Mouse (Mus musculus): Measurements from ENCODE around the gene Fgd1. TPM values are rescaled to one million over a fixed set of nuclear protein-coding genes. Genes with fewer than 3 reads are reported as not detected.

The Fgd1 gene
- polyA plus RNA-seq, 1 experiment = 2.4 TPM

GRCm38 (mm10) chrX:151054489-151054888 lies 8.5 kb downstream of the Fgd1 start:
- WGBS = 86% methylated on average over 5 of the region's 6 CpGs
- TF ChIP-seq POLR2A (IDR thresholded peaks at IDR 0.05; ENCODE audit: low read depth, low read length) (no peak), CTCF (IDR thresholded peaks at IDR 0.05; ENCODE audit: extremely low read depth, insufficient read depth, insufficient read length, insufficient replicate concordance) (no peak)
- Histone ChIP-seq H3K27ac (ENCODE audit: insufficient read depth, low read length) (no peak overlapping the region), H3K27me3 (ENCODE audit: control insufficient read depth, insufficient read depth, low read length) (no peaks in the 10 kb centered on the region), H3K4me3 (ENCODE audit: extremely low read depth, insufficient read depth, insufficient read length) (no peak overlapping the region), H3K36me3 (ENCODE audit: control insufficient read depth, insufficient read depth, low read length) (no peaks in the 10 kb centered on the region), H3K4me1 (ENCODE audit: control insufficient read depth, insufficient read depth, insufficient read length) (no peaks in the 10 kb centered on the region)
- no peak for DNase-seq (ENCODE audit: low read depth in 1 of 2, low spot score in 2 of 2)

GRCm38 (mm10) chrX:151055559-151055958 lies 9.6 kb downstream of the Fgd1 start:
- WGBS = 36% methylated on average over 1 of the region's 1 CpGs
- Histone ChIP-seq H3K4me3 (ENCODE audit: extremely low read depth, insufficient read depth, insufficient read length) (no peak overlapping the region), H3K4me1 (ENCODE audit: control insufficient read depth, insufficient read depth, insufficient read length) (no peaks in the 10 kb centered on the region), H3K27me3 (ENCODE audit: control insufficient read depth, insufficient read depth, low read length) (no peaks in the 10 kb centered on the region), H3K36me3 (ENCODE audit: control insufficient read depth, insufficient read depth, low read length) (no peaks in the 10 kb centered on the region), H3K27ac (ENCODE audit: insufficient read depth, low read length) (no peak overlapping the region)
- no peak for TF ChIP-seq CTCF (IDR thresholded peaks at IDR 0.05; ENCODE audit: extremely low read depth, insufficient read depth, insufficient read length, insufficient replicate concordance)
- TF ChIP-seq POLR2A (IDR thresholded peaks at IDR 0.05; ENCODE audit: low read depth, low read length) = no peak
- no peak for DNase-seq (ENCODE audit: low read depth in 1 of 2, low spot score in 2 of 2)

GRCm38 (mm10) chrX:151059346-151059745 lies 13.4 kb downstream of the Fgd1 start:
- no peak for DNase-seq (ENCODE audit: low read depth in 1 of 2, low spot score in 2 of 2)
- no peak for TF ChIP-seq CTCF (IDR thresholded peaks at IDR 0.05; ENCODE audit: extremely low read depth, insufficient read depth, insufficient read length, insufficient replicate concordance)
- no peak for TF ChIP-seq POLR2A (IDR thresholded peaks at IDR 0.05; ENCODE audit: low read depth, low read length)
- H3K4me1 ChIP-seq (ENCODE audit: control insufficient read depth, insufficient read depth, insufficient read length) = no peaks in the 10 kb centered on the region; the same call in 1 of the 2 replicates
- WGBS = 94% methylated on average over 1 of the region's 1 CpGs
- H3K4me3 ChIP-seq (ENCODE audit: extremely low read depth, insufficient read depth, insufficient read length) = no peak overlapping the region
- no peaks in the 10 kb centered on the region for H3K36me3 ChIP-seq (ENCODE audit: control insufficient read depth, insufficient read depth, low read length)
- H3K27me3 ChIP-seq (ENCODE audit: control insufficient read depth, insufficient read depth, low read length) = no peaks in the 10 kb centered on the region
- no peak overlapping the region for H3K27ac ChIP-seq (ENCODE audit: insufficient read depth, low read length)

- TF ChIP-seq POLR2A (IDR thresholded peaks at IDR 0.05; ENCODE audit: low read depth, low read length) = no peak
- TF ChIP-seq CTCF (IDR thresholded peaks at IDR 0.05; ENCODE audit: extremely low read depth, insufficient read depth, insufficient read length, insufficient replicate concordance) = no peak
- no peak overlapping the region for H3K4me3 ChIP-seq (ENCODE audit: extremely low read depth, insufficient read depth, insufficient read length)
- H3K27ac ChIP-seq (ENCODE audit: insufficient read depth, low read length) = no peak overlapping the region
- no peak for DNase-seq (ENCODE audit: low read depth in 1 of 2, low spot score in 2 of 2)
- no peaks in the 10 kb centered on the region; the same call in 1 of the 2 replicates for H3K4me1 ChIP-seq (ENCODE audit: control insufficient read depth, insufficient read depth, insufficient read length)
- H3K27me3 ChIP-seq (ENCODE audit: control insufficient read depth, insufficient read depth, low read length) = no peaks in the 10 kb centered on the region
- WGBS = 18% methylated on average over 3 of the region's 3 CpGs
- H3K36me3 ChIP-seq (ENCODE audit: control insufficient read depth, insufficient read depth, low read length) = no peaks in the 10 kb centered on the region
Measured at GRCm38 (mm10) chrX:151061615-151062299, 15.8 kb downstream of the Fgd1 start.

- H3K4me1 ChIP-seq (ENCODE audit: control insufficient read depth, insufficient read depth, insufficient read length) = no peaks in the 10 kb centered on the region; the same call in 1 of the 2 replicates
- DNase-seq (ENCODE audit: low read depth in 1 of 2, low spot score in 2 of 2) = no peak
- 83% methylated on average over 7 of the region's 7 CpGs for WGBS
- H3K36me3 ChIP-seq (ENCODE audit: control insufficient read depth, insufficient read depth, low read length) = no peaks in the 10 kb centered on the region
- H3K4me3 ChIP-seq (ENCODE audit: extremely low read depth, insufficient read depth, insufficient read length) = no peak overlapping the region
- no peaks in the 10 kb centered on the region for H3K27me3 ChIP-seq (ENCODE audit: control insufficient read depth, insufficient read depth, low read length)
- no peak overlapping the region for H3K27ac ChIP-seq (ENCODE audit: insufficient read depth, low read length)
- TF ChIP-seq CTCF (IDR thresholded peaks at IDR 0.05; ENCODE audit: extremely low read depth, insufficient read depth, insufficient read length, insufficient replicate concordance) (no peak), POLR2A (IDR thresholded peaks at IDR 0.05; ENCODE audit: low read depth, low read length) (no peak)
Measured at GRCm38 (mm10) chrX:151066071-151066666, 20.2 kb downstream of the Fgd1 start.

GRCm38 (mm10) chrX:151067876-151068275 lies 21.9 kb downstream of the Fgd1 start:
- Histone ChIP-seq H3K4me1 (ENCODE audit: control insufficient read depth, insufficient read depth, insufficient read length) (no peaks in the 10 kb centered on the region), H3K4me3 (ENCODE audit: extremely low read depth, insufficient read depth, insufficient read length) (no peak overlapping the region), H3K27ac (ENCODE audit: insufficient read depth, low read length) (no peak overlapping the region), H3K27me3 (ENCODE audit: control insufficient read depth, insufficient read depth, low read length) (no peaks in the 10 kb centered on the region), H3K36me3 (ENCODE audit: control insufficient read depth, insufficient read depth, low read length) (no peaks in the 10 kb centered on the region)
- WGBS = 91% methylated on average over 5 of the region's 5 CpGs
- TF ChIP-seq CTCF (IDR thresholded peaks at IDR 0.05; ENCODE audit: extremely low read depth, insufficient read depth, insufficient read length, insufficient replicate concordance) (no peak), POLR2A (IDR thresholded peaks at IDR 0.05; ENCODE audit: low read depth, low read length) (no peak)
- no peak for DNase-seq (ENCODE audit: low read depth in 1 of 2, low spot score in 2 of 2)

- Histone ChIP-seq H3K4me1 (ENCODE audit: control insufficient read depth, insufficient read depth, insufficient read length) (no peaks in the 10 kb centered on the region), H3K27ac (ENCODE audit: insufficient read depth, low read length) (no peak overlapping the region), H3K36me3 (ENCODE audit: control insufficient read depth, insufficient read depth, low read length) (no peaks in the 10 kb centered on the region), H3K27me3 (ENCODE audit: control insufficient read depth, insufficient read depth, low read length) (no peaks in the 10 kb centered on the region), H3K4me3 (ENCODE audit: extremely low read depth, insufficient read depth, insufficient read length) (no peak overlapping the region)
- no peak for DNase-seq (ENCODE audit: low read depth in 1 of 2, low spot score in 2 of 2)
- WGBS = 91% methylated on average over 5 of the region's 5 CpGs
- TF ChIP-seq CTCF (IDR thresholded peaks at IDR 0.05; ENCODE audit: extremely low read depth, insufficient read depth, insufficient read length, insufficient replicate concordance) (no peak), POLR2A (IDR thresholded peaks at IDR 0.05; ENCODE audit: low read depth, low read length) (no peak)
Measured at GRCm38 (mm10) chrX:151076007-151076406, 30.1 kb downstream of the Fgd1 start.

Measured in spleen, adult 2 months (tissue).